Comparison of ENCODE assay signal across 17 mouse cellular contexts in the genomic region with DNA sequence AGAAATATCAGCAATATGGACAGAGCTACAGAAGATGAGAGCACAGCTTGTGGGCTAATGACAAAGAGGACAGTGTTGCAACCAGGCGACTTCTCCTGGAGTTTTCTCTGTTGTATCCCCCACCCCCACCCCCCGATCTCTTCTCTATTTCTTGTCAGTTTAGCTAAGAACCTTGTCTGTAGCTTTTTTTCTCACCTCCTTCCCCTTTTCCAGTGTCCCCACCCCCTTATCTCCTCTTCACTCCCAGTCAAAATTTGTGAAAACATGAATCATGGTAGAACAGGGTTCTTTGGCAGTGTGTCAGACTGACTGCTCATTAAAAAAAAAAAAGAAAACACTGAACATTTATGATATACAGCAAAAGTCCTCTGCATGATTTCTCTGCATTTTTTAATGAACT. TPM values are rescaled to one million over a fixed set of nuclear protein-coding genes. Genes with fewer than 3 reads are reported as not detected.
DNase-seq lines count a peak whose midpoint lies in the region; ATAC-seq lines count a peak whose summit lies in the region.
"Had no signal": no experiment of that assay in that cellular context is flagged by ENCODE, and none has a peak within 500 bp of the region (broad histone marks: within the 10 kb centered on the region; RNA-seq: fewer than 3 reads in every experiment).

No protein-coding gene starts in this region.

- no peak overlapping the region; the same call in 1 of the 2 replicates for H3K4me3 ChIP-seq in liver, embryonic 13.5 days (replicated peaks)
- no peak overlapping the region for H3K4me3 ChIP-seq in kidney, embryonic 15.5 days (replicated peaks)
- H3K4me3 ChIP-seq: hindbrain, embryonic 15.5 days; midbrain, embryonic 12.5 days; neural tube, embryonic 13.5 days had no signal

- ATAC-seq in frontal cortex, adult (ENCODE audit: low TSS enrichment) = 0 out of 2 replicates have a peak, but pooled peaks have one; percentile 11
- no peak for ATAC-seq in liver, embryonic 13.5 days (ENCODE audit: low read depth)
- ATAC-seq in kidney, embryonic 15.5 days (replicated peaks; ENCODE audit: low FRiP score) = no peak

- H3K36me3 ChIP-seq in liver, embryonic 13.5 days = peaks cover 35% of the 10 kb centered on the region
- peaks cover 24% of the 10 kb centered on the region; the same call in 1 of the 2 replicates for H3K36me3 ChIP-seq in kidney, embryonic 15.5 days
- H3K36me3 ChIP-seq: hindbrain, embryonic 15.5 days; neural tube, embryonic 13.5 days had no signal

- 8% methylated on average over 2 of the region's 2 CpGs for WGBS in liver, embryonic 13.5 days (ENCODE audit: insufficient replicate concordance)
- 69% methylated on average over 2 of the region's 2 CpGs for WGBS in kidney, embryonic 15.5 days

- H3K4me2 ChIP-seq in liver, embryonic 13.5 days = peak overlapping the region; percentile 75
- no peak overlapping the region for H3K4me2 ChIP-seq in kidney, embryonic 15.5 days
- H3K4me2 ChIP-seq: hindbrain, embryonic 15.5 days; midbrain, embryonic 12.5 days; neural tube, embryonic 13.5 days had no signal

- no peak for DNase-seq in frontal cortex, postnatal 36 days (ENCODE audit: low spot score in 2 of 2)
- peak; percentile 82 for DNase-seq in 3T3-L1 (ENCODE audit: low read depth, low spot score)
- DNase-seq in brain, adult 2 months (ENCODE audit: low read depth, low spot score) = peak; percentile 67
- DNase-seq in liver, embryonic 13.5 days = no peak
- DNase-seq in urinary bladder, adult 2 months (ENCODE audit: low spot score) = no peak
- DNase-seq in natural killer cell, adult 2 months (ENCODE audit: low spot score in 2 of 2) = no peak
- DNase-seq: cerebellum, postnatal 10 days; heart, adult 18-20 months; kidney, adult 18-20 months; kidney, postnatal 4 days; lung, adult 2 months; thymus, postnatal 25 days had no signal

- H3K27ac ChIP-seq in liver, embryonic 13.5 days = peak overlapping the region; percentile 99
- H3K27ac ChIP-seq in kidney, embryonic 15.5 days = no peak overlapping the region
- H3K27ac ChIP-seq: hindbrain, embryonic 15.5 days; midbrain, embryonic 12.5 days; neural tube, embryonic 13.5 days had no signal

- H3K9ac ChIP-seq in liver, embryonic 13.5 days = peak overlapping the region; percentile 79; the same call in 1 of the 2 replicates
- H3K9ac ChIP-seq in kidney, embryonic 15.5 days = no peak overlapping the region
- H3K9ac ChIP-seq: hindbrain, embryonic 15.5 days; midbrain, embryonic 12.5 days; neural tube, embryonic 13.5 days had no signal

- no peaks in the 10 kb centered on the region for H3K27me3 ChIP-seq in liver, embryonic 13.5 days
- H3K27me3 ChIP-seq in kidney, embryonic 15.5 days = no peaks in the 10 kb centered on the region
- H3K27me3 ChIP-seq: hindbrain, embryonic 15.5 days; midbrain, embryonic 12.5 days; neural tube, embryonic 13.5 days had no signal

- no peaks in the 10 kb centered on the region for H3K9me3 ChIP-seq in liver, embryonic 13.5 days (replicated peaks)
- no peaks in the 10 kb centered on the region for H3K9me3 ChIP-seq in kidney, embryonic 15.5 days (replicated peaks)
- H3K9me3 ChIP-seq: hindbrain, embryonic 15.5 days; neural tube, embryonic 13.5 days had no signal

- H3K4me1 ChIP-seq in liver, embryonic 13.5 days (replicated peaks) = peaks cover 63% of the 10 kb centered on the region
- H3K4me1 ChIP-seq in kidney, embryonic 15.5 days = peaks cover 35% of the 10 kb centered on the region

RNA-seq across cellular contexts. Expression of a gene that starts 16.9 kb away (rescaled TPM):
- polyA plus RNA-seq in liver, embryonic 13.5 days (2015; fragmentation: Nextera tagmentation; extraction: Ambion mirVana) = 37.1 and 42.3 TPM in 2 replicates
- polyA plus RNA-seq in kidney, embryonic 15.5 days (2015; fragmentation: Nextera tagmentation; extraction: Ambion mirVana) = 21.3 and 21.6 TPM in 2 replicates
- 36.1 and 37.1 TPM in 2 replicates for polyA plus RNA-seq in urinary bladder, adult 2 months (2012; rRNA removed)

Comparison
In these comparisons a context has a peak if more than half of its experiments do, and no peak if none do; other contexts are left out.
1. DNase-seq: peak in 3T3-L1 (single experiment) and brain, adult 2 months (single experiment); none in frontal cortex, postnatal 36 days (0 of 2), liver, embryonic 13.5 days (single experiment), urinary bladder, adult 2 months (single experiment) and natural killer cell, adult 2 months (0 of 2).